Mouse (Mus musculus) olfactory bulb, adult 2 months (tissue): ENCODE data around the gene Myo10.
"Not testable (repeated sequence)": the region's sequence is repeated elsewhere in the genome, so short reads cannot be mapped to it uniquely, and the experiment has no call there.

Source experiments
- CTCF ChIP-seq: fragments of 200-500 bp; IDR thresholded peaks from 2 replicates; pipeline ENCODE4 v1.5.1; 2012; ENCODE audit warnings: low read depth, mild to moderate bottlenecking, low read length, moderate library complexity; ENCODE audit not compliant: insufficient read depth
- POLR2A ChIP-seq: fragments of 200-500 bp; IDR thresholded peaks from 2 replicates; pipeline ENCODE4 v1.6.1; 2012; ENCODE audit warnings: mild to moderate bottlenecking, low read depth, low read length, moderate library complexity; ENCODE audit not compliant: insufficient read depth

DNA sequence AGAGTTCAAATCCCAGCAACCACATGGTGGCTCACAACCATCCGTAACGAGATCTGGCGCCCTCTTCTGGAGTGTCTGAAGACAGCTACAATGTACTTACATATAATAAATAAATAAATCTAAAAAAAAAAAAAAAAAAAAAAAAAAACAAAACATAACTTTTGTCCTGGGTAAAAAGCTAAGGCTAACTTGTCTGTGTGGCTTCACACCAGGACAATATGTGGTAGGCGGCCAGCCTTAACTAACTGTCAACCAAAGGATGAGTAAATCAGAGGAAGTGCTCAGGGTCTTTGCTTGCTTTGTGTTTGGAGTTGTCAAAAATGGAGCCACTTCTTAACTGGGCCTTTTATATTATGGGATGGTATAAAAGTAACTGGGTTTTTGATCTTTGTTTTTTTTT lies 95.8 kb downstream of the Myo10 start:
- not testable (repeated sequence) for TF ChIP-seq POLR2A, CTCF
